ENCODE assay signal across 13 mouse cellular contexts in the genomic region with DNA sequence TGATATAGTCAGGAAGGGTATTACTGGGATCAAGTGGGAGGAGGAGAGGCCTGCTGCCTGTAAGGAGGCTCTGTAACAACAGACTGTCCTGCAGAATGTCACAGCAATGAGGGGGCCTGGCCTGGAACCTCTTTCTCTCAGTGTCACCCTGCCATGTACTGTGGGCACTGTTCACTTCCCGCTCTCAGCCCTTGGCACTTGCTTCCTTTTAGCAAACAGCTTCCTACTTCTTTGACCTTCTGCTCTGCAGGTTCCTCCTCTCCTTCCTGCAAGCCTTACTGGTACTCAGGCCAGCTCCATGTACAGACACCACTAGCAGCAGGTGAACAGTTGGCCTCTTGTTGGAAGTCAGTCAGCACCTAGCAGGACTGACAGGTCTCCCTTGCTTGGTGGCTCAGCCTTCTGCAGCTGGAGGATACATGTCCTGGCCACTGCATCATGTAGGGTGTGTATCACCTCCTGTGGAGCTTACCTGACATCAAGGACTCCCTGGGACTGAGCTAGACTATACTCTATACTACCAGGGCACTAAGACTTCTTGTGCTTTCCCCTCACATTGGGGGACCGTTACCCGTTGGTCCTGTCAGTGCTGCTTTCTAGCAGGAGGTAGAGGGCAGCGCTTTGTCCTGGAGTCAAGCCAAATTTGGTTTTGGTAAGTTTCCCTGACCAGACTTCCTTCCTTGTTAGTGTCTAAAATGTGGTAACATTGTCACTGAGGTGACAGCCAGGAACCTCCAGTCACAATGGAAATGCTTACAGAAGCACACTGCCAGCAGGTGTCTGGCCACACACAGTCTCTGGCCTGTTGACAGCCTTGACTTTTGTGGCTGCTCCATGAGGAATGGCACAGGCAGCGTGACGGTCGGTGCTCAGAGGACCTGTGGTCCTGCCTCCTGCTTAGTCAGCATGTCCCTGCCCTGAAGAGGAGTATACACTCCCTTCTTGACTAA.
A peak's percentile ranks its signal among the peaks of the same experiment; 100 is the strongest.
DNase-seq lines count a peak whose midpoint lies in the region; ATAC-seq lines count a peak whose summit lies in the region.
"Had no signal": no experiment of that assay in that cellular context is flagged by ENCODE, and none has a peak within 500 bp of the region (broad histone marks: within the 10 kb centered on the region; RNA-seq: fewer than 3 reads in every experiment).

No protein-coding gene starts in this region.

- no peak overlapping the region for H3K4me3 ChIP-seq in hindbrain, embryonic 10.5 days
- H3K4me3 ChIP-seq in hindbrain, embryonic 11.5 days (ENCODE audit: low read depth, low read length), result no peak overlapping the region

- no peaks in the 10 kb centered on the region for H3K27me3 ChIP-seq in hindbrain, embryonic 10.5 days (ENCODE audit: insufficient read depth, poor library complexity, severe bottlenecking)
- no peaks in the 10 kb centered on the region for H3K27me3 ChIP-seq in hindbrain, embryonic 11.5 days (ENCODE audit: control insufficient read depth, insufficient read depth, low read length)

- no peak for ATAC-seq in hindbrain, embryonic 11.5 days (ENCODE audit: low FRiP score)
- peak; percentile 66 for ATAC-seq in megakaryocyte, adult 5-6 weeks (ENCODE audit: poor library complexity, severe bottlenecking)
- ATAC-seq: forebrain, embryonic 16.5 days had no signal

- 57% methylated on average over 7 of the region's 7 CpGs for WGBS in hindbrain, embryonic 10.5 days
- WGBS in hindbrain, embryonic 11.5 days, result 52% methylated on average over 7 of the region's 7 CpGs

- DNase-seq in hindbrain, embryonic 10.5 days (ENCODE audit: low spot score), result no peak
- DNase-seq in hindbrain, embryonic 11.5 days (ENCODE audit: low spot score), result no peak
- peak; percentile 64 for DNase-seq in adrenal gland, postnatal 14 days
- peak; percentile 73 for DNase-seq in cerebellum, adult 9-11 months
- no peak for DNase-seq in thymus, adult 18-20 months
- DNase-seq in embryo, embryonic 9.5 days (ENCODE audit: extremely low spot score), result no peak
- DNase-seq in left cerebral cortex, postnatal 25 days (ENCODE audit: low spot score in 2 of 2), result no peak
- DNase-seq: heart, postnatal 36 days; right cerebral cortex, postnatal 4 days; thymus, postnatal 4 days had no signal

- H3K9ac ChIP-seq in hindbrain, embryonic 11.5 days (ENCODE audit: low read depth, low read length), result no peak overlapping the region

- H3K27ac ChIP-seq in hindbrain, embryonic 10.5 days, result peak overlapping the region; percentile 93; the same call in 1 of the 2 replicates
- no peak overlapping the region for H3K27ac ChIP-seq in hindbrain, embryonic 11.5 days (ENCODE audit: low read depth, low read length)

- no peaks in the 10 kb centered on the region for H3K36me3 ChIP-seq in hindbrain, embryonic 10.5 days
- no peaks in the 10 kb centered on the region for H3K36me3 ChIP-seq in hindbrain, embryonic 11.5 days (ENCODE audit: control insufficient read depth, insufficient read depth, low read length)
- H3K36me3 ChIP-seq: G1E had no signal

- no peaks in the 10 kb centered on the region for H3K9me3 ChIP-seq in hindbrain, embryonic 10.5 days
- H3K9me3 ChIP-seq in hindbrain, embryonic 11.5 days (ENCODE audit: control insufficient read depth, low read length), result no peaks in the 10 kb centered on the region

- intact Hi-C loops in left cerebral cortex, postnatal 25 days (cut with DNase I), result no loop called here

- H3K4me2 ChIP-seq in hindbrain, embryonic 11.5 days (replicated peaks; ENCODE audit: low read depth, low read length), result no peak overlapping the region

- peaks cover 84% of the 10 kb centered on the region for H3K4me1 ChIP-seq in hindbrain, embryonic 10.5 days (replicated peaks)
- H3K4me1 ChIP-seq in hindbrain, embryonic 11.5 days (replicated peaks; ENCODE audit: control insufficient read depth, insufficient read depth, low read length), result peaks cover 18% of the 10 kb centered on the region

Comparison
In these comparisons a context has a peak if more than half of its experiments do, and no peak if none do; other contexts are left out.
1. DNase-seq: peak in adrenal gland, postnatal 14 days (single experiment) and cerebellum, adult 9-11 months (single experiment); none in hindbrain, embryonic 10.5 days (single experiment), hindbrain, embryonic 11.5 days (single experiment), thymus, adult 18-20 months (0 of 2), embryo, embryonic 9.5 days (single experiment) and left cerebral cortex, postnatal 25 days (0 of 2).